Mouse (Mus musculus) cerebellum, adult (tissue): Measurements from ENCODE around the gene Rasl12.

Experiments
- ATAC-seq: cut with Nextera tagmentation; 2 replicates; pipeline ENCODE4 v1.9.2; 2017; ENCODE audit warnings: mild to moderate bottlenecking, moderate library complexity, mixed read lengths; ENCODE audit not compliant: insufficient number of reproducible peaks, low FRiP score, low TSS enrichment

The Rasl12 gene

DNA sequence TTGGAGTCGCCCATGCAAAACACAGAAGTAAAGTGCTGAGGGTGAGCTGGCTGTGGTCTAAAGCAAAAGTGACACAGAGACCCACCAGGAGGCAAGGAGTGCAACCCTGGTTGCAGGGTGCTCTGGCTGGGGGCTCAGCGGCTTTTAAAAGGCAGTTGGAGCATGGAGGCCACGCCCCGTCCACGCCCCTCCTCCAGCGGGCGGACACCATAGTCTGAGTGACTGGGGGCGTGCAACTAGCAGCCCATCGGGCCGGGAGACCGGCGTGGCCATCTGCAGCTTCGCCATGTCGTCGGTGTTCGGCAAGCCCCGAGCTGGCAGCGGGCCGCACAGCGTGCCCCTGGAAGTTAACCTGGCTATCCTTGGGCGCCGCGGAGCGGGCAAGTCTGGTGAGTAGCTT lies at the start of gene Rasl12:
Gene Rasl12 (plus strand): TSS at position 228 of the 400 bp plus-strand sequence.
- no peak for ATAC-seq

DNA sequence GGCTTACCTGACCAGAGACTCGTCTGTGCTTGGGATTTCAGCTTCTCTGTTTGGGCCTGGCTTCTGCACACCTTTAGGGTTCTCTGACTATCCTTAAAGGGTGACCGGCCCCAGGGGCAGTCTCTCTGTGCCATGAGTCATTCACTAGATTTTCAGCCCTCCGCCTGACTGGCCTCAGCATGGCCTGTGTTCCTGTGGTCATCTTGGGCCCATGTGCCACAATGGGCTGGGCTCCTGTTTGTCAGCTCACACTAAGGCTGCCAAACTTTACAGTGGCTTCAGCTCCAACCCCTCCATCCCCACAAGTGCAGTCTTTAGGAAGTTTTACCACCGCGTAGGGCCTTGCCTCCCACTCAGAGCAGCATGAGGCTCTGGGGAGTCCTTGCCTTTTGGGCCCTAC lies 45.1 kb upstream of the Rasl12 start:
- no peak for ATAC-seq

DNA sequence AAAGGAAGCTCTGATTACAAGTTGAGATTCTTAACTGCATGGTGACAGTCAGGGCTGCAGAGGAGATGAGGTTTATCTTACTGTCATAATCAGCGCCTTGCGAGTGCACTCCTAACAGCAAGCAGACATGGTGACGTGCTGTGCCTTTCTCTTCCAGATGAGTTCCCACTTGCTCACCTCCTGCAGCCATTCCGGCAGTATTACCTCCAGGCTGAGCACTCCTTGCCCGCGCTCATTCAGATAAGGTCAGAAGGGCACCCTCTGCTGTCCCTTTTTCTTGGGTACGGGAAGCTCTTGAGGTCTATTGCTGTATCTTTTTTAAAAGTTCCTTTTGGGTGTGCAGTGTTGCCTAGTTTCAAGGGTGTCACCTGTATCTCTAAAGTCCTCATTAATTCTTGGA lies 41.7 kb upstream of the Rasl12 start:
- no peak for ATAC-seq

DNA sequence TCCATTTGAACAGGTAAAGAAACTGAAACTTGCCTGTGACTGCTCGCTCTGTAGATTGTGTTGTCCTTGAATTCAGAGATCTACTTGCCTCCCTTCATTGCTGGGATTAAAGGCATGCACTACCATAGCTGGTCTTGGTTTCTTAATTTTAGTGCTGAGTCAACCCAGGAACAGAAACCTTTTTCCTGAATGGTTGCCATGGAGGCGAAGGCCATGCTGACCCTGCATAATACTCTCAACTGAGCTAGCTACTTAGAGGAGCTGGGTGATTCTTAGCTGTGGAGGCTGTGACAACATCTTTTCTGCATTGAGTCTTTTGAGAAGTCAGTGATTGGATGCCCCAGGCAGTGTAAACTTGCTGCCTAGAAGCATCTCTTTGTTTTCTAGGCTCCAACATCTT lies 41.3 kb upstream of the Rasl12 start:
- no peak for ATAC-seq

DNA sequence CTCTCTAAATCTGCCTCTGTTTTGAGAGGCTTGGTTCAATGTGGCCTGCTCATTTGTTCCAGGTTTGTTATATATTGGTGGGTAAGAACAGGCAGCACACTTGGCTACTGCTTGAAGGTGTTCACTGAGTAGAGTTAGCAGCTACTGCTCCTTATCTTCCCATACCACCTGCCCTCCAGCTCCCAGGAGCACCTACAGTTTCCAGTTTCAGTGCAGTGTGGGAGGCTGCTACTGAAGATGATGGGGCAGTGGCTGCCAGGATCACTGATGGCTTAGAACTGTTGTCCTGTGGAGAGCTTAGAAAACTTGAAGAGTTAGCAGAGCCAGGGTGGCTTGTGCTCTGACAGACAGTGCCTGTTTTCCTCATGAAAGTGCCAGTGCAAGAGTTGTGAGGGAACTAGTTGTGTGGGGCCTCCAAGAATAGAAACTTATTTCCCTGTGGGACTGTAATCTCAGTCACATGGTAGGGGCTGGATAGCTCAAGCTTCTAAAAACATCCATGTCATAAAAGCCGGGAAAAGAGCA lies 39.3 kb upstream of the Rasl12 start:
- ATAC-seq: no peak

DNA sequence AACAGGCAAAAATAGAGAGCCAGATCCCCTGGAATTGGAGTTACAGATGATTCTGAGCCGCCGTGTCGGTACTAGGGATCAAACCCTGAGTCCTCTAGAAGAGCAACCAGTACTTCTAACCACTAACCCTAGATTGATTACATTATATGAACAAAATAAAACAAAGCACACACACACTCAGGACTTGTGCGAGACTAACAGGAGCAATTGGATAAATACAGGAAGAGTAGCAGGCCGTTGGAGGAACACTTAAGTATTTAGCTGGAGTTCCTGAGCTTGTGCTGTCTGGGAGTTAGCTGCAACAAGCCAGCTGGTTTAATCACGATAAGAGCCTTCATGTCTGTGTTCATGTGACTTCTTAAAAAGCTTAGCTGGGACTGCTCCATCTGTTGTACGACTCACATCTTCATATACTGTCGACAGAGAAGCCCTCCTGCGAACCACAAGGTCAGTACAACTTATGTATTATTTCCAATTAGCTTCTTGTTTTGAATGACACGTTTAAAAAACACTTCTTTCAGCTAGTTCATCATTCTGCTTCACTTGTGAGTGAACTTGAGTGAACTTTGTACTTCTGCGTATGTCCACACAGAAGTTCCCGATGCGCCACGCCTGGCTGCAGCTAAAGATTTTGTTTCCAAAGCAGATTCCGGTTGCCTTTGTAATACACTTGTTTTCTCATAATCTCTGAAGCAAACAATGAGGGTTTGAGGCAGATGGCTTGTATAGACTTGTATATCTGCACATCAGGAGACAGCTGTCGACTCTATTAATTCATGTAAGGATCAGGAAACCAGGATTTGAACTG lies 37.5 kb upstream of the Rasl12 start, which contains the start of gene Ubap1l:
Gene Ubap1l (plus strand): TSS at position 401 of the 808 bp plus-strand sequence.
- no peak for ATAC-seq

DNA sequence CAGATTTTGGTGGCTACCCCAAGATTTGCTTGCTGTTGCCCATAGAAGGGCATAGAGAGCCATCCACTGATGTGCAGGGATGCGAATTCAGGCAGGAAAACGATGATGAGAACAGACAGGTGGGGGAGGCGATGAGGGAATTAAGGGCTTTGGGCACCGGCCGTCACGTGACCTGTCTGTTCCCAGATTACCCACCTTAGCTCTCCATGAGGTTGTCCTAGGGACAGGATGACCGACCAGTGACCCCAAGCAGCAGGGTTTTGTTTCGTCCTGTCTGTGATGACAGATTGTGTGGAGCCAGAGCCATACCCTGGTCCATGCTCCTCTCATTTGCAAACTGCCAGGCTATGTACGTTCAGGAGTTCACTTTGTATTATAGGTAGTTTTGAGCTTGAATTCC lies 34.6 kb upstream of the Rasl12 start:
- no peak for ATAC-seq

DNA sequence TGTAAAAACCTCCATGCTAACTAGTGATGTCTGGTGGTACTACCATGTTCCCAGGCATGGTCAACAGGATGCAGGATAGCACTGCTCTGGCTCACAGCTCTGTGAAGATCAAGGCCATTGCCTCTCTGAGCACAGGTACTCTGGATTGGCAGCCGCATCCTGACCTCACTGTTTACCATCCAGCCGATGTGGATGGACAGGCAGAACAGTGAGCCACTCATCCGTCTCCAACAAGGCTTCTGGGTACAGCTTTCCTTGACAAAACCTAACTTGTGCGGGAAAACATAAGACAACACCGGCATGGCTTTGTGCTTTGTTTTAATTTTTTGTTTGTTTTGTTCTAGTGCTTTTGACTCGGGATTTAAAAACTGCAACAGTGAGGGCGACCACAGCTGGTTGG lies 32.6 kb upstream of the Rasl12 start:
- ATAC-seq: no peak

DNA sequence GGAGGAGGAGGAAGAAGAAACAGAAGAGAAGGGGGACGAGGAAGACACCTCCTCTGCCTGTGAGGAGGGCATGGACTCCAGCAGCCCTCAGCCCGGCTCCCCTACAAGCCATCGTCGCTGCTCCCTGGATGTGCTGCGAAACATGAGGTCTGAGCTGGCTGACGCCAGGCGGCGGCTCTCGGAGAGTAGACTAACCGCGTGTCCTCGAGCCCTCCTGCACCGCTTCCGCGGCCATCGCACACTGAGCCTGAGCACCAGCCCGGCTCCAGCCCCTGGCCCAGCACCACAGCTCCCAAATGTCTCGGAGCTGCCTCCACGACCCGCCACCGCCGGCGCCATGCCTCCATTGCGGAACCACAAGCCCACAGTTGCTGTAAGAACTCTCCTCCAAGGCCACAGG lies 26.6 kb upstream of the Rasl12 start:
- no peak for ATAC-seq

DNA sequence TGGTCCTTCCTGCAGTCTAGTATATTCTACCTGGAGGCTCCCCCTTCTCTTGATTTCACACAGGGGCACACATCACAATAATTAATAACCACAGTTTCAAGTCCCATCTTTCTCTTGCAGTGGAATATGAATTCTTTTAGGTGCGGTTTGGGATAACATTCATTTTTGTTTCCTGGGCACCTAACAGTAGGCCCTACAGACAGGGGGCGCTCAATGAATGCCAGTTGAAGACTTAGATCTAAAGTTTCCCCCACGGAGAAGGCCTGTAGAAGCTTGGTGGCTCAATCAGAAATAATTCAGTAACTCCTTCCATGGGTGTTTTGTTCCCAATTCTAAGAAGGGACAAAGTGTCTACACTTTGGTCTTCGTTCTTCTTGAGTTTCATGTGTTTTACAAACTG lies 25.9 kb upstream of the Rasl12 start:
- no peak for ATAC-seq

DNA sequence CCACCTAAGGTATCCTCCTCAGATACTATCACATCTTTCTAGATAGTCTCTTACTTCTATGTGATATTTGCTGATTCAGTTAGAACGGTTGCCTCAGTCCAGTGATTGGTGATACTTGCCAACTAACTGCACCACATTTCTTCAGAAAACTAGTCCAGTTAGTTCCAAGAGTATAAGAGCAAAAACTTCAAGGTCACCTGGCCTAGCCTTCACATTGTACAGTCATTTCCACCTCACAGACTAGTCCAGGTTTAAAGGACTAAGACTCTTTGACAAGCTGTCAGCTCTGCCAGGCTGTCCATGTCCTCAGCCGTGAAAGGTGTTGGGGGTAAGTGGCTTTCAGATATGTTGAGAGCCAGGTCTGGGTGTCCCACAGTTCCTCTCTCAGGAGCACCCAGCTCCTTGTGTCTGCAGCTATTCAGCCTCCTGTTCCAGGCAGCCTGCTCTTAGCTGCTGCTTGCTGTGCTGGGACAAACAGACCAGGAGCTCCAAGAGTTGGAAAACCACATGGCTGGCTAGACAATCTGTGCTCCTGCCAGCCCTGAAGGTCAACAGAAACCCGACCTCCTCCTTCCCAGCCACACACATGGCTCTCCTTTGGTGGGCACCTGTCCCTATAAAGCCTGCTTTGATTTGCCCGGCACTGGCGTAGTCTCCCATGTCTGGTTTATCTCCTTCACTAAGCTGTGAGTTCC lies 23.7 kb upstream of the Rasl12 start:
- no peak for ATAC-seq

DNA sequence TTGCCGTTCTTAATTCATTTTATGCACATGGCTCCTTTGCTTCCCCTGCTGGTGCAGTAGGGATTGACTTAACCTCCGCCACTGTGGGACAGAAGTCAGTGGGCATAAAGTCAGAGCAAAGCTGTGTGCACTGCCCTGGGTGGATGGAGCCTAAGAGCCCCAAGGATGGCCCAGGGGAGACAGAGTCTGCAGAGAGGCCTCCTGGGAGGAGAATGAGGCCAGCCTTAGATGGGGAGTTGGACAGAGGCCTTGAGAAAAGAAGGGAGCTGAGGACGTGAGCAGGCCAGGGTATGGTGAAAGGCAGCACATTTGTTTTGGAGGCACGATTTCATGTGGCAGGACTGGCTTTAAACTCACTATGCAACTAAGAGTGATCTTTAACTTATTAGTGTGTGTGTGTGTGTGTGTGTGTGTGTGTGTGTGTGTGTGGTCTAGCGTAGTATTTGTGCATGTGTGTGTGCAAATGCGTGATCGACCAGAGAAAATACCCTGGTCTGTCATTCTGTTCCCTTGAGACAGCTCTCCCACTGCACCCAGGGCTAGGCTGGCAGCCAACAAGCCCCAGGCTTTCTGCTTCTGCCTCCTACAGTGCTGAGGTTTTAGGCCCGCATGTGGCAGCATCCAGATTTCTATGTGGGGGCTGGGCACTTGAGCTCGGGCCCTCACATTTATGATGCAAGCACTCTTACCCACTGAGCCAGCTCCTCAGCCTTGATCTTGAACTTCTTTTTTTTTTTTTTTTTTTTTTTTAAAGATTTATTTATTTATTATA lies 23.0 kb upstream of the Rasl12 start:
- ATAC-seq: no peak

DNA sequence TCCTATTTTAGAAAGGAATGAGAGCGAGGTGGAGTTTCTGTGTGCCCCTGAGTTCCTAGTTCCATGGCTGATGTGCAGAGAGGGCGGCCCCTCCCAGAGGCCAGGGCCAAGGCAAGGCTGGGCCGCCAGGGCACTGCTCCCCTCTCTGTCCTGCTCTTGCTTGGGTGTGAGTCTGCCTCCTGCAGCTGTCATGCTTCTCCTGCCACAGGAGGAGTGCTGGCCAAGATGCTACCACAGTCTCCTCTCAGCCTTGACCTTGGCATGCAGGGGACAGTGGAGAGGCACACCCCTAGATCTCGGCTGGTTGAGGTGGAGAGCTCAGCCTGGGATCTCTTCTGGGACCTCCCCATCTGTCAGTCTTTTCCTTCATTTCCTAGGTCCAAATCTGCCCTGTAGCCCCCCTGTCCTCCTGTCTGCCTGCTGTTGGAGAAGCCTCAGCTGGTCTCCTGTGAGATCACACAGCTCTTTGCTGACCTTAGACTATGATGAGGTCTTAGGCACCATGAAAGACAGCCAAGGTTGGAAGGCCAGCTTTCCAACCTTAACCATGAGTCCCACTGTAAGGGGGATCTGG lies 17.2 kb upstream of the Rasl12 start:
- ATAC-seq: no peak

DNA sequence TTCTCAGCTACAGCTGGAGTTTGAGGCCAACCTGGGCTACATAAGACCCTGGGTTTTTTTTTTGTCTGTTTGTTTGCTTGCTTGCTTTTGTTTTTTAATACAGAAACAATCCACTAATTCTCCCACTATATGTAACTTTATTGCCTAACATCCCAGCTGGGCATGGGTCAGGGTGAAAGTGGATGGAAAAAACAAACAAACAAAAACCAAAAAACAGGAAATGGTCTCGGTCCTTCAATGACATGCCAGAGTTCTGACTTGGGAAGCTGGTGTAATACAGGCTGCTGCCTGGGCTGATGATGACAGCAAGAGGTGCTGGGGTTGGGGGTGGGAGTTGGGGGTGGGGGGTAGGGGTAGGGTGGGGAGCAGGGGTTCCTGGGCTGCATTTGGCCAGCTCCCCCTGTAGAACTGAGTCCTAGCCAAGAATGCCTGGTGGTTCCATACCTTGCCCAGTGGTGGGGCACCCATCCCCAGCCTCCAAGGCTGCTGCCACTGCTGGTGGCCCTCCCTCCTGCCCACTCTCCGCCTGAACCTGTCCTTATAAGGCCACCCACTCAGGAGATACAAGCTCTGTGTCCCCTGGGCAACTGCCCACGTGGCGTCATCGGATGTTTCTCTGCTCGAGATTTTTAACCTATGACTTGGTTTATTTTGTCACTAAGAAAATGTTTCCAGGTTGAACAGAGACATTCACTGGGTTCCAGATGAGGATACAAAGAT lies 16.1 kb upstream of the Rasl12 start:
- ATAC-seq: no peak

DNA sequence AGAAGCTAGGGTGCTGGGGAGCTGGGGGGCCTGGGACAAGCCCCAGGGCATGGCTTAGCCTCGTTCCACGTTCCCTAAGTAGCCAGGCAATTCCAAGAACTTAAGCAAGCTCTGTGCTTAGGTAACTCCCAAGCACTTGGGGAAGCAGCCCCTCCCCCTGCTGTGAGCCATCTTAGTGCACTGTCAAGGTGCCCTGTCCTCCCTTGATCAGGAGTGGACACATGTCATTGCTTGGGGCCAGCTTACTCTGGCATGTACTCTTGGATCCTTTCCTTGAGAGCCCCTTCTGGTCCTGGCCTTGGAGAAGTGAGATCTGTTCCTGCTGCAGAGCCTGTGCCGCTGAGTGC lies 15.6 kb upstream of the Rasl12 start:
- no peak for ATAC-seq

DNA sequence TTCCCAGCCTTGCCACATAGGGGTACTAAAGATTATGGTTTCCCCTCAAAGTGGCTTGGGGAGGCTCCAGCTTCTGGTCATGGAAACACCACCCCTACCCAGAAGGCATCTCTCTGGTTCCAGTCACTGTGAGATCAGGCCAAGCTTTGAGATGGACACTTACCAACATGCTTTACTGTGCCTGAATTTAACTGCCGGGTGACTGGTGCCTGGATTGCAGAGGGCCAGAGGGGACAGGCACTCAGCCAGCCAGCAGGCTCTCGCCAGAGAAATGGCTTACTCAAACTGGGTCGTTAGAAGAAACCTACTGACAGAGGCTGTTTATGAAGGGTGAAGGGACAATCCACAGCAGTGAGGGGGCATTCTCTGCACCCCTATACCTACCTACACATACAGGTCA lies 14.0 kb upstream of the Rasl12 start:
- no peak for ATAC-seq

DNA sequence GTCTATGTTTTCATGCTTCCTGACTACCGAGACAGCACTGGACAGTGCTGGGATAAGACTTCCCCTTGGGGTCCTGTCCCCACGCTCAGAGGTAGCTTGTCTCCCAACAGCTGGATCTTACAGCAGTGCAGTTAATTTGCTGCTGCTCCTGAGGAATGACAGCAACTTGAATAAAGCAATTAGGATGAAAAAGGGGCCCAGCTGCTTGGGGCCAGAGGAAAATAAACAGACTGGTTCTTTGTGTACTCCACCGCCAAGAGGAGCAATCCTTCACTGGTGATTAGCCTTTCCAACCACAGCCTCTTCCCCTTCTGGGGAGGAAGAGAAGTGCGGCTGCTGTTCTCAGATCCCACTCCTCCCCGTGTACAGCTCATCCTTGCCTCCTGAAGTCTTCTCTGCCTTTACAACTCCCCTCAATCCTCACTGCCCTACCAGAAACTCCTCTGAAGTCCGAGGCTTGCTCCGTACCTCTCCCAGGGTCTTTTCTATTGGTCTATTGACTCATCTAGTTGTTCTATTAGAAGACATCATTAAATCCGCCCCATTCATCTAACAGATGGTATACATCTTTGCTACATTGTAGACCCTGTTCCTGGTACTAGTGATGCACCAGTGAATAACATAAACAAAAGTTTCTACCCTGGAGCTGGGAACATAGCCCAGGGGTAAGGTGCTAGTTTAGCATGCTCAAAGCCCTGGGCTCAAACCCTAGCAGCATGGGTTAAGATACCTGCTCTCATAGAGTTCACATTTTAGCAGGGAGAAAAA lies 11.7 kb upstream of the Rasl12 start:
- ATAC-seq: no peak

DNA sequence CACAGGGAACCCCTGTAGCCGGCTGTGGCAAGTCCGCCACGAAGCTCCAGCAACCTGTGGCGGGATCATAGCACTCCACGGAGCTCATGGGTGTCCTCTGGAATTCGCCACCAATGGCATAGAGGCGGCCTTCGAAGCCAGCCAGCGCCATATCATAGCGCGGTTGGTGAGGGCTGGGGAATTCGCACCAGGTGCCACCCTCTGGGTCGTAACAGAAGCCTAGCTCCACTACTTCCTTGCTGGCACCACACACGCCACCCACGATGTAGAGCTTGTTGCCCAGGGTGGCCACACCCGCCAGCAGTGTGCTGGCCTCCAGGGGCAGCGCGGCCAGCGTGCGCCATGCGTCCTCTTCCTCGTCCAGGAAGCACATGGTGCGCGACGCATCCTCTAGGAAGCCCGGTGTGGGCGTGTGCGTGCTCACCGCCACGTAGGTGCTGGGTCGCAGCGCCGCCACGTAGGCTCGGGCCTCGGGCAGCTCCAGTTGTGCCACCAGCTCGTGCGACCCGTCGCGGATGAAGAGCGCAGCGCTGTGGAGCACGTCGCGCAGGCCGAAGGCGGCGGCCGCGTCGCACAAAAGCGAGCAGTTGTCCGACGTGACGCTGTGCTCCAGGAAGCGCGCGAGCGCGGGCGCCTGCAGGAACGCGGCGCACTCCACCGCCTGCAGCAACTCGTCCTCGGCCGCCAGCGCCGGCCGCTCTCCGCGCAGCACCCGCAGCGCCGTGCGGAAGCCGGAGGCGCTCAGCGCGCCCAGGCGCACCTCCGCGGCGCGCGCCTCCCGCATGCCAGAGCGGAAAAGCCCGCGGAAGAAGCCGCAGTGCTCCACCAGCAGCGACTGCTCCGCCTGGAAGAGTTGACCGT lies 7.3 kb upstream of the Rasl12 start:
- ATAC-seq: no peak

DNA sequence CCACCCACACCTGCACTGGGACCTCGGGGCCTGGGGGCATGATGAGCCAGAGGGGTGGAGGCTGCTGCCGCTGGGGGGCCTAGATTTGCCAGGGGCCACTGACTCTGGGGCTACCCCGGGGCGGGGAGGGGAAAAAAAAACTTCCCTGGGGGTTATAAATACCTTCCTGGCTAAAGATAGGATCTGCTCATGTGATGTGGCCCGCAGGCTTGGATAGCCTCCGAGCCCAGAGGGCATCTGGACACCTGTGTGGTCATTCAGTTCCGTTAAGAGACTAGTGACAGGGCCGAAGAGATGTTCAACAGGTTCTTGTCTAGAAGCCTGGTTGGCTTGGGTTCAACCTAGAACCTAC lies 6.7 kb upstream of the Rasl12 start, which contains the start of gene Kbtbd13:
Gene Kbtbd13 (minus strand): TSS at position 40 of the 352 bp plus-strand sequence.
- no peak for ATAC-seq
